Mouse (Mus musculus): ENCODE results near the gene Atg2a.

DNA sequence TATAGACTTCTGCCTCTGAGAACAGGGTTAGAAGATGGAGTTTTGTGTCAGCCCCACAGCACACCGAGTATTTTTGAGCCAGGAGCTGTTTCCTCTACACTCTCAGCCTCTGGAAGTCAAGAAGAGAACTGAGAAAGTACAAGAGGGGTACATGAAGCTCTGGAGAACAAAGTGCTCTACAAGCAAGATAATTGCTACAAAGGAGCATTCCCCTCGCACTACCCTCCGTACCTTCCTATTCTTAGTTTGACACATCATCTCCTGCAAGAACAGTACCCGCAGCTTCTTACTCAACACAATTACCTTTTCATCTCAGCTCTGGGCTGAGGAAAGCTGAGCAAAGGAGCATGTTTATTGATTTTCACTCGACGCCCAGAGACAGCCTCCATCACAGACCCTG, 22.9 kb upstream of the Atg2a start:
- TF ChIP-seq POLR2A (IDR thresholded peaks at IDR 0.05; ENCODE audit: extremely low read depth, insufficient read depth, low read length) (no peak), CTCF (IDR thresholded peaks at IDR 0.05; ENCODE audit: extremely low read depth, insufficient read depth, low read length) (no peak)
